Mouse (Mus musculus): ENCODE results near the gene 1700017D01Rik.
"Not testable (repeated sequence)": the region's sequence is repeated elsewhere in the genome, so short reads cannot be mapped to it uniquely, and the experiment has no call there.

The 1700017D01Rik gene

GRCm38 (mm10) chr19:11130776-11131175 lies at the start of gene 1700017D01Rik:
TSS of gene 1700017D01Rik (minus strand) at chr19:11130876.
- DNase-seq: not testable (repeated sequence)

- DNase-seq: no peak
These were observed 46.8 kb upstream of the 1700017D01Rik start for GRCm38 (mm10) chr19:11177464-11177863.

DNA sequence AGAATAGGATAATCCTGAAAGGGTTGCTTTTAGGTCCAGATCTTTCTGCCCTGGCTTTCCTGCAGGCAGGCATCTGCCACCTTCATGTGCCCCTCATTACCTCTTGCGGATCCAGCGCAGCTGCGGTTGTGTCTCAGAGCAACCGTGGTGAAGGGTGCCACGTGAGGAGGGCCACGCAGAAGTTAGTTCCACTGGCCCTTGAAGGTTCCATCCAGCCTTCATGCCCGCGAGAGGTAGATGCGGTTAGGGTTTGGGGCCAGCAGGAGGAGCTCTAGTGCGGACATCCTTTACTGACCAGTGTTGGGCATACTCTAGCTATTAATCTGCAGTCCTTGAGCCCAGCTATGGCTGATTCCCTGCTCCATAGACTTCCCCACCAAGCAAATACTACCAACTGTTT lies 34.5 kb upstream of the 1700017D01Rik start, which contains the start of gene 1700025F22Rik:
Gene 1700025F22Rik (minus strand): TSS at position 149 of the 400 bp plus-strand sequence.
- peak; percentile 29 to 39 for DNase-seq

GRCm38 (mm10) chr19:11157890-11158289 lies 27.2 kb upstream of the 1700017D01Rik start:
- DNase-seq: not testable (repeated sequence)

DNA sequence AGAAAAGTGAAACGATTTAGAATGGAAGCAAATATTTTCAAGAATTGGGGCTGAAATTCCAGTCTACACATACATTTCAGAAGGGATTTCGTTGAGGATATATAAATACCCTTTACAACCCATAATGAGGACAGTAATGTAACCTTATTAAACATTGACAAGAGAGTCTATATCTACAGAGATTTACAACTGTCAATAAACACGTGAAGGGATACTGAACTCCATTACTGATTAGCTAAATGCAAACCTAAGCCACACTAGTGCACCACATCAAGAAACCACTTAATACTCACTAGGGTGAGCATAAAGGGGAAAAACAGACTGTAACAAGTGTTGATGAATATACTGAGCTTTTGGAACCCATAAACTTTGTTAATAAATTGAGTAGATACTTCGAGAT lies 4.7 kb upstream of the 1700017D01Rik start:
- no peak for DNase-seq

- DNase-seq: no peak
These were observed 4.2 kb upstream of the 1700017D01Rik start for GRCm38 (mm10) chr19:11134852-11135251.

GRCm38 (mm10) chr19:11129702-11130101 lies 974 bp downstream of the 1700017D01Rik start:
- DNase-seq: no peak

DNA sequence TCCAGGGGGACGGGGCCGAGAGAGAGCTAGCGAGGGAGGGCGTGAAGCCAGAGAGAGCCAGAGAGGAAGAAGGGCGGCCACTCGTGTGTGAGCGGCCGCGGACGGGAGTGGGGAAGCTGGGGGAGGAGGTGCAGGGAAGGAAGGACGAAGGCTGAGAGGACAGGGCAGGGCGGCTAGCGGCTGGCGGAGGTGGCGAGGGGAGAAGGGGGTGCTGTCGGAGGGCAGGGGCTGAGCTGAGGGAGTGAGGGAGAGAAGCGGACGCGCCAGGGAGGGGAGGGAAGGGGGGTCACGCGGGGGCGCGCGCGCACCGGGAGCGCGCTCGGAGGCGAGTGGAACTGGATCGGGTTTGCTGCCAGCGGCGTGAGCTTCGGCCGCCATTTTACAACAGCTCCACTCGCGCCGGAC lies 9.7 kb downstream of the 1700017D01Rik start:
- peak; percentile 29 to 31 for DNase-seq

DNA sequence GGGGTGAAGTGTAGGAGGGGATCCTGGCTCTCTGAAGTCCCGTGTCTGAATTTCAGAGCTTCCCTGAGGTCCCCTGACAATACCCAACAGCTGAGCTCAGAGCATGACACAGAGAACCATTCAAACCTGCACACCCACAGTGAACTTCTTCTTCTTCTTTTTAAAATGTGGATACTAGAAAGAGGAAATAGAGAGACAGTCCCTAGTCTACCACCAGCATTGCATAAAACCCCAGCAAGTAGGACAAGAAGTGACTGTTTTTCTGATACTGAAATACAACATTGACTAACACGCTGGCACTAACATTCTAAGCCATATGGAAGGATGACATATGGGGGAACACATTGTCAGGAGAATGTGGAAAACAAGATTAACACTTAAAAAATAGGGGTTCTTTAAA lies 11.3 kb downstream of the 1700017D01Rik start:
- DNase-seq: no peak

DNA sequence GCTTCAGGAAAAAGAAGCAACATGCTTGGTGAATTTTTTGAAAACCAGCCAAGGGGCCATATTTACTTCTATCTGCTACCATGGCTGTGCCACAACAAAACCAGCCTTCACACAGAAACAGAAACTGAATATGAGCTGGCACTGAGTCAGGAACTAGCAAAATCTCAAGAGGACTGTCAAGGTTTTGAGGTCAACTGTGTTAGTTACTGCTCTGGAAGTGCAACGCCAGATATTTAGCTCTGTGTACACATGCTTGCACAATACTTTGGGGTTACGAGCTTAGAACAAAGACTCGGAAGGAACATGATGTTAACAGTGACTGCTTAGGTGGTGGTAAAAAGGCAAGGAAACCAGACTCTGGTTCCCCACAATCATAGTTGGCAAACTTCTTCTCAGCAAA lies 22.9 kb downstream of the 1700017D01Rik start:
- DNase-seq: peak; percentile 63 to 81

GRCm38 (mm10) chr19:11101880-11102279 lies 28.8 kb downstream of the 1700017D01Rik start:
- no peak for DNase-seq

- no peak for DNase-seq
These were observed 32.3 kb downstream of the 1700017D01Rik start for GRCm38 (mm10) chr19:11098401-11098800.

DNA sequence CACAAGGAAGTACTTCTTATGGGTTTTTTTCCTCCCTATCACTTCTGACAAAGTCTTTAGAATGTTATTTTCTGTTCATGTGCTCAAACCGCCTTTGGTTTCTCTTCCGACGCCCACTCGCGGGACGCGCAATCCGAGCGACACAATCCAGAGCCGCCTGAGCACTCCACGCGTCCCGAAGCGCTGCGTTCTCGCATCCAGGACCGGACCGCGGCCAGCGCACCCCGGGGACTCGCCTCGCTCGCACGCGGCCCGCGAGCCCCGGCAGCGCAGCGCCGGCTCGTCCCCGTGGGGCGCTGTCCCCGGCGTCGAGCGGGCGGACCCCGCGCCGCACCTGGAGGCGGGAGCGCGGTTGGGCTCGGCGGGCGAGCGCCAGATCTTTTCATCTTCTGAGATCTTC lies 38.5 kb downstream of the 1700017D01Rik start:
- not testable (repeated sequence) for DNase-seq

DNA sequence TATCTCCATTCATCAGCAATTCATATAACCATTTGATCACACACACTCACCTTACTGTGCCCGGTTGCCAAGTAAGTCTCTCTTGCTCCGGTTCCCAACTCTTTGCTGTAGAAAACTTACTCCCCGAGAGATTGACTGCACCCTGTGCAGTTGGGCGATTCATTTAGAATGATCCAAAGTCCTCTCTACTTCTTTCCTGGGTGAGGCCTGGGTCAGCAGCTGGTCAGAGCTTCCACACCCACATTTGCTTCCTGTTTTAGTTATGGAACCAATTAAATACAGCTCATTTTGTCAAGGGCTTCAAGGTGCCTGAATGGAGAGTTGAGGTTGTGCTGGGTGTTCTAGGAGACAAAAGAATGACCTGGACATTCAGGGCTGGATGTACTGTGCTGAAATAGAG lies 49.7 kb downstream of the 1700017D01Rik start, which contains the start of gene Ms4a8a:
Gene Ms4a8a (minus strand): TSS at position 169 of the 400 bp plus-strand sequence.
- DNase-seq: no peak

DNA sequence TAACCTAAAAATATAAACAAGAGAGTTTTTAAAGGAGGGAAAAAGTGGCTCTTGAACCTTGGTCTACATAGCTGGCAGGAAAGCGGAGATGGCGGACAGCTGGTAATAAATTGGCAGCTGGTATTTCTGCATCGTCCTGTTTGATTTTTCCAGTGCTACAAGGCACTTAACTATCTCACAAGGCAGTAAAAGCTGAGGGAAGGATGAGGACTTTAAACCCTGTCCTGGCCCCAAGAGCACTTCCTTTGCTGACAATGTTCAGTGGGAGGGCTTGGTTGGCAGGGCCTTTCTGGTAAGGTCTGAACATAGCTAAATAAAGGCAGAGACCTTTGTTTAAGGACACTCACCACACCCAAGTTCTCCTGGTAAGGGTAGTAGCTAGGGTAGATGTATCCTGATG lies 60.3 kb downstream of the 1700017D01Rik start:
- DNase-seq: no peak

DNA sequence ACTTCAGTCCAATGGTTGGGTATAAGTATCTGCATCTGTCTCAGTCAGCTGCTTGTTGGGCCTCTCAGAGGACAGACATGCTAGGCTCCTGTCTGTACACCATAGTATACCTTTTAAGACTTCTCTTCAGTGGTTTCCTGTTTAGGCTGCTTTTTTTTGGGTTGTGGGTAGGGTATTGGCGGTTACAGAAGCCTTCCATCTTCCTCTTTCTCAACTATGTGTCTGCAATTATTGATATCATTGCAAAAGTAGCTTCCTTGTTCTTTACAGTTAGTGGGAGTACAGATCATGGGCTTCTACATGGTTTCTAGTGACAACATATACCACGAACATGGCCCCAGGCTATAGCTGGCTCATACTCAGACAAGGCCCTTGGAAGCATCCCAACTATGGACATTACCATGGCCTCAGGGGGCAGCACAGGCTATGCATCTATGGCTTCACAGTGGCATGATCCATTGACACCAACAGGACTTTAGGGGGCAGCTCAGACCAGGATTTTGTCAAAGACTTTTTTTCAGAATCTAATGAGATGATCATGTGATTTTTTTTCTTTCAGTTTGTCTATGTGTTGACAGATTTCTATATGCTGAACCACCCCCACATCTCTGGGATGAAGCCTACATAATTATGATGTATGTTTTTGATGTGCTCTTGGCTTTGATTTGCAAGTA lies 65.3 kb downstream of the 1700017D01Rik start:
- peak in 1 of 2 experiments; percentile 30 for DNase-seq

- no peak for DNase-seq
These were observed 69.8 kb downstream of the 1700017D01Rik start for GRCm38 (mm10) chr19:11060900-11061299.

DNA sequence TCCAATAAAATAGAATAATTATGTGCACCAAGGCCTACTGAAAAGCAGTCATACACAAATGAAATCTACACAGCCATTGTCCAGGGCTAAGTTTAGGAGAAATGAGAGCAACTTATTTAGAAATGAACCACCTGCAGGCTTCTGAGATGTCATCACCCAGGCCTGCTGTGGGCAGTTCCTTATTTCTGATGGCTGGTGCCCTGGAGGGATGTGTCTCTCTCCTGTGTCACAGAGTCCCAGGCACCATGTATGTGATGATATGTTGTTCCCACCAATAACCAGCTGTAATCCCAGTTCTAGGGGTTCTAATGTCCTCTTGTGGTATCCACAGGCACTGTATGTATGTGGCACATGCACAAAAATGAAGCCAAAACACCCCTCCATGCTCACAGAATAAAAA lies 70.7 kb downstream of the 1700017D01Rik start:
- DNase-seq: no peak

DNA sequence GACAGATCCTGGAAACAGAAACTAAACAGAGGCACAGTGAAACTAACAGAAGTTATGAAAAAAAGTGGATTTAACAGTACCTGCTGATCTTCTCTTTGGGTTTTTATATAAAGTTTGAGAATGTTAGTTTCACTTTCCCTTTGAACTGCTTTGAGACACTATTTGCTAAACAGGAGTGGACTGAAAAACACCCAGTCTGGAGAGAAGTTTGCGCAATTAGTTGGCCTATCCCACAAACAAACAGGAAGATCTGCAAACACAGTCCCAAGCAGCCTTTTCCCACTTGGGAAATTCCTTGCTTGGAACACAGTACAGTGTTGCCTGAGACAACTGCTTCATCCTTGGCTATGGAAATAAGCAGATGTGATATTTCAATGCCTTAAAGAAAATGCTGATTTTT lies 75.0 kb downstream of the 1700017D01Rik start:
- peak in 1 of 2 experiments; percentile 60 for DNase-seq

GRCm38 (mm10) chr19:11053277-11053676 lies 77.4 kb downstream of the 1700017D01Rik start:
- no peak for DNase-seq

DNA sequence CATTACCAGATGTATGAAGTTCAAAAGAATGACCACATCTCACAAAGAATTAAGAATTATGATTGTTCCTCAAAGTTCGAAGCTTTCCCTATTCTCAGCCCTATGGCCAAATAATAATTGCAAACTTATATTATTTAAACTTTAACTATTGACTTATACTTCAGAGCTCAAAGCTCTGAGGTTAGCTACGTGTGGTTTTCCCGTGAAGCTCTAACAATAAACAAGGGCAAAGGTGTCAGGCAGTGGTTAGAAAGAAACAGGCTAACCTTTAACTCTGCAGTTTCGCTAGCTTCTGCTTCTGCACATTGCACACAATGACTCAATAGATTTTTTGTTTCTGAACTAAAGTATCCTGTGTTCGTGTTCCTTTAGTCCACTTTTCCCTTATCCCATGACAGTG lies 77.8 kb downstream of the 1700017D01Rik start:
- peak in 1 of 2 experiments; percentile 33 for DNase-seq

GRCm38 (mm10) chr19:11050286-11050685 lies 80.4 kb downstream of the 1700017D01Rik start:
- DNase-seq: peak in 1 of 2 experiments; percentile 22

- DNase-seq: no peak
These were observed 81.2 kb downstream of the 1700017D01Rik start for GRCm38 (mm10) chr19:11049426-11049825.

GRCm38 (mm10) chr19:11048503-11048902 lies 82.2 kb downstream of the 1700017D01Rik start:
- no peak for DNase-seq

- DNase-seq: no peak
These were observed 82.7 kb downstream of the 1700017D01Rik start for GRCm38 (mm10) chr19:11048009-11048408.
